Mouse (Mus musculus) myocyte (in vitro differentiated cells): ENCODE measurements around the gene Zfp566. TPM values are rescaled to one million over a fixed set of nuclear protein-coding genes. Genes with fewer than 3 reads are reported as not detected.

Experiments
- H3K27me3 ChIP-seq: one replicate; pipeline ENCODE4 v1.6.1; 2011; ENCODE audit not compliant: control insufficient read depth, insufficient read depth, insufficient read length
- H3K36me3 ChIP-seq: one replicate; pipeline ENCODE4 v1.6.1; 2011; ENCODE audit not compliant: control insufficient read depth, insufficient read depth
- H3K4me2 ChIP-seq: one replicate; pipeline ENCODE4 v1.6.1; 2011; ENCODE audit warnings: low read depth, control low read depth
- H3K4me3 ChIP-seq: one replicate; pipeline ENCODE4 v1.5.1; 2011; ENCODE audit warnings: mild to moderate bottlenecking, control low read depth, moderate library complexity
- H3K79me2 ChIP-seq: one replicate; pipeline ENCODE4 v1.6.1; 2011; ENCODE audit not compliant: control insufficient read depth, insufficient read depth
- H3ac ChIP-seq: one replicate; pipeline ENCODE4 v1.6.1; 2011; ENCODE audit not compliant: control insufficient read depth, insufficient read length
- CEBPB ChIP-seq: IDR thresholded peaks from 2 replicates; pipeline ENCODE4 v1.6.1; 2011; ENCODE audit warnings: mild to moderate bottlenecking, moderate library complexity; ENCODE audit not compliant: poor library complexity, insufficient read depth, severe bottlenecking
- E2F4 ChIP-seq: IDR thresholded peaks from one replicate; pipeline ENCODE4 v1.6.1; 2011; ENCODE audit warnings: mild to moderate bottlenecking, control low read depth, moderate library complexity; ENCODE audit not compliant: insufficient read depth
- MAX ChIP-seq: IDR thresholded peaks from one replicate; pipeline ENCODE4 v1.6.1; 2011; ENCODE audit warnings: low read depth, mild to moderate bottlenecking, control low read depth
- MYOD1 ChIP-seq, 3 experiments: IDR thresholded peaks; one replicate each; pipeline ENCODE4 v1.6.1; 2011; ENCODE audit warnings: control low read depth in 2 of 3, low read depth in 2 of 3, mild to moderate bottlenecking in 2 of 3, moderate library complexity in 1 of 3; ENCODE audit not compliant: insufficient read length in 2 of 3, control insufficient read depth in 1 of 3
- MYOG ChIP-seq, 3 experiments: IDR thresholded peaks; one replicate each; pipeline ENCODE4 v1.6.1; 2011; ENCODE audit warnings: control low read depth in 2 of 3, low read depth in 2 of 3, mild to moderate bottlenecking in 2 of 3; ENCODE audit not compliant: insufficient read length in 2 of 3, control insufficient read depth in 1 of 3, insufficient read depth in 1 of 3
- POLR2A ChIP-seq: IDR thresholded peaks from one replicate; pipeline ENCODE4 v1.6.1; 2011; ENCODE audit warnings: low read depth, mild to moderate bottlenecking, control low read depth, moderate library complexity; ENCODE audit not compliant: insufficient read length
- POLR2AphosphoS2 ChIP-seq: IDR thresholded peaks from one replicate; pipeline ENCODE4 v1.6.1; 2011; ENCODE audit warnings: low read depth, control low read depth; ENCODE audit not compliant: insufficient read length
- REST ChIP-seq: IDR thresholded peaks from one replicate; pipeline ENCODE4 v1.6.1; 2011; ENCODE audit warnings: mild to moderate bottlenecking, control low read depth, moderate library complexity; ENCODE audit not compliant: insufficient read depth, insufficient read length
- SRF ChIP-seq: IDR thresholded peaks from one replicate; pipeline ENCODE4 v1.6.1; 2011; ENCODE audit warnings: low read depth; ENCODE audit not compliant: control insufficient read depth, insufficient read length
- TCF12 ChIP-seq: IDR thresholded peaks from one replicate; pipeline ENCODE4 v1.6.1; 2011; ENCODE audit warnings: mild to moderate bottlenecking, control low read depth; ENCODE audit not compliant: poor library complexity, insufficient read depth, severe bottlenecking
- TCF3 ChIP-seq: IDR thresholded peaks from one replicate; pipeline ENCODE4 v1.6.1; 2011; ENCODE audit warnings: low read depth, control low read depth; ENCODE audit not compliant: insufficient read length
- USF1 ChIP-seq: IDR thresholded peaks from one replicate; pipeline ENCODE4 v1.6.1; 2011; ENCODE audit warnings: low read depth, mild to moderate bottlenecking, control low read depth, moderate library complexity
- polyA plus RNA-seq: library from polyadenylated mRNA; unstranded; fragments of >200 nt; fragmentation: generic; extraction: Trizol; gene quantifications from one replicate; pipeline ENCODE4 v1.2.1, GENCODE M21; 2012; ENCODE audit warnings: missing spikeins

Gene Zfp566
- polyA plus RNA-seq, 1 experiment: 4.3 TPM

DNA sequence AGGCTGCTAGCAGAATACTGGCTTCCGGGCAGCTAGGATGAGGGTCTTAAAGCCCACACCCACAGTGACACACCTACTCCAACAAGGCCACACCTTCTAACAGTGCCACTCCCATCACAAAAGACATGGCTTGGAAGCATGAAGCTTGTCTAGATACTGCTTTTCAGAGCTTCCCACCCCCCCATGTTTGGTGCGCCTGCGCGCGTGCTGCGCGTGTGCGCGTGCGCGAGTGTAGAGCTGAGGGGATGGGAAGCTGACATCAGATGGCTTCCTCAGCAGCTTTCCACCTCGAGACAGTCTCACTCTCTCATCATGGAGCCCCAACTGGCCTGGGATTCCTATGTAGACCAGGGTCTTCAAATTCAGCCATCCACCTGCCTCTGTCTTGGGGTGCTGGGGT, 56.0 kb downstream of the Zfp566 start:
- Histone ChIP-seq H3K79me2 (no peaks in the 10 kb centered on the region), H3K36me3 (no peaks in the 10 kb centered on the region), H3K27me3 (no peaks in the 10 kb centered on the region), H3K4me2 (no peak overlapping the region), H3K4me3 (no peak overlapping the region), H3ac (no peak overlapping the region)
- TF ChIP-seq MYOG (IDR thresholded peaks at IDR 0.05; ENCODE audit: control insufficient read depth in 1 of 3, insufficient read depth in 1 of 3, insufficient read length in 2 of 3, low read depth in 2 of 3) (no peak), CEBPB (no peak), USF1 (no peak), TCF12 (no peak), POLR2AphosphoS2 (no peak), E2F4 (no peak), REST (no peak), TCF3 (no peak), MYOD1 (IDR thresholded peaks at IDR 0.05; ENCODE audit: control insufficient read depth in 1 of 3, insufficient read length in 2 of 3, low read depth in 2 of 3) (no peak), SRF (no peak), POLR2A (no peak), MAX (no peak)

DNA sequence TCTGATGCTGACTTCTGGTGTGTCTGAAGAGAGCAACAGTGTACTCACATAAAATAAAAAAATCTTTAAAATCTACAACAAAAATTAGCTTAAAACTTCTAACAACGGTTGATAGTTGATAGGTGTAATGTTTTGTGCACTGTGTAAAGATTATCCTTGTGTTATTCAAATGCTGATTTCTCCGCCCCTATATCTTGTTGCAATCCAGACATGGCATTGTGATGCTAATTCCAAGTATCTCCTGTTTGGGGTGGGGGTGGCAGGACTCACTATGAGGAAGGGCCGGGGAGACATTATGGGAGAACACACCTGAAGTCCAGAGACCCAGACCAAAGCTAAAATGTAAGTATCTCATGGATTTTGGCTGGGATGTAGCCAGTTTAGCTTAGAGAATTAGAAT, 58.9 kb downstream of the Zfp566 start:
- no peaks in the 10 kb centered on the region for H3K27me3 ChIP-seq
- TF ChIP-seq CEBPB (no peak), POLR2AphosphoS2 (no peak), USF1 (no peak), REST (no peak), MYOD1 (IDR thresholded peaks at IDR 0.05; ENCODE audit: control insufficient read depth in 1 of 3, insufficient read length in 2 of 3, low read depth in 2 of 3) (no peak), SRF (no peak), TCF12 (no peak), E2F4 (no peak), POLR2A (no peak), MYOG (IDR thresholded peaks at IDR 0.05; ENCODE audit: control insufficient read depth in 1 of 3, insufficient read depth in 1 of 3, insufficient read length in 2 of 3, low read depth in 2 of 3) (no peak), TCF3 (no peak), MAX (no peak)
- H3K79me2 ChIP-seq: no peaks in the 10 kb centered on the region
- no peak overlapping the region for H3K4me2 ChIP-seq
- no peak overlapping the region for H3ac ChIP-seq
- H3K4me3 ChIP-seq: no peak overlapping the region
- peaks cover 12% of the 10 kb centered on the region for H3K36me3 ChIP-seq

DNA sequence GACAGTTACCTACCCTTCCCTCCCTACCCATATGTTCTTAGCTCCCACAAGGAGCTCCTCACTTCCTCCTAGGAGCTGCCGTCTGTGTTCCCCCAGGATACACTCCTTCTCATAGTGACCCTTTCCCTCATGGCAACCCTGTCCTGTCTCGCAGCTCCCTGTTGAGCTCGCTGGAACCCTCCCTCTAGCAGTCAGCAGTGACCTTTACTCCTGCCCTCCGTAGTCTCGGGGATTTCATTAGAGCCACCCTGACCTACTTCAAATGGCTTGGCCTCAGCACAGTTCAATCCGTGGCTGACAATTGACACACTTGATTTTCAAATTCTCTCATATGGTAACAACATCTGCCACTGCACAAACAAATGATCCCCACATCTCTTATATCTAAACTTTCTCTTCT, 59.6 kb downstream of the Zfp566 start:
- TF ChIP-seq REST (no peak), TCF3 (no peak), CEBPB (no peak), TCF12 (no peak), MYOD1 (IDR thresholded peaks at IDR 0.05; ENCODE audit: control insufficient read depth in 1 of 3, insufficient read length in 2 of 3, low read depth in 2 of 3) (no peak), E2F4 (no peak), SRF (no peak), POLR2AphosphoS2 (no peak), MAX (no peak)
- Histone ChIP-seq H3K4me3 (no peak overlapping the region), H3K4me2 (no peak overlapping the region), H3K27me3 (no peaks in the 10 kb centered on the region), H3ac (no peak overlapping the region), H3K79me2 (no peaks in the 10 kb centered on the region), H3K36me3 (peaks cover 18% of the 10 kb centered on the region)

DNA sequence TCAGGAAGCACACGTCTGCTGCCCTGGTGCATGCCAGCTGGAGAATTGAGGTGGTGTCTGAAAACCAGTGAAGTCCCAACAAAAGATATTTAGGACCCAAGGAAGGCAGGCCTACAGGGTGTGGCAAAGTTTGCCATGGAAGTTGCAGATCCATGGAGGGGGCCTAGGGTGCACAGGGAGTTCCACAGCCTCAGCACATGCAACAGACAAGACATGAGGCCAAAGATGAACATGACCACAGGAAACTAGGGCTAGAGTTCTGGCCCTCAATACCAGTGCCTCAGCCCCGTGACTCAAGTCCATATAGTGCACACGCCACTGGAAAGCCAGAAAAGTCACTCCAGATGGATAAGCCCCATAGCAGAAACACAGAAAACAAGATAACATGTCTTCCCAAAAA, 61.8 kb downstream of the Zfp566 start:
- Histone ChIP-seq H3K27me3 (no peaks in the 10 kb centered on the region), H3K36me3 (peaks cover 36% of the 10 kb centered on the region), H3ac (no peak overlapping the region), H3K4me3 (no peak overlapping the region), H3K4me2 (no peak overlapping the region), H3K79me2 (no peaks in the 10 kb centered on the region)
- TF ChIP-seq POLR2A (peak; percentile 48), POLR2AphosphoS2 (peak; percentile 92), SRF (no peak), USF1 (no peak)

Other genes with a start within 250 kb of the Zfp566 start
- gene Zfp940, start 236.9 kb downstream of the Zfp566 start, polyA plus RNA-seq: 0.96 TPM
- gene Zfp420, start 230.5 kb downstream of the Zfp566 start, polyA plus RNA-seq: 1.7 TPM
- gene Zfp27, start 184.0 kb downstream of the Zfp566 start, polyA plus RNA-seq: 3.9 TPM
- 2.4 TPM for gene Zfp383, start 182.3 kb downstream of the Zfp566 start, polyA plus RNA-seq
- gene Zfp74, start 136.4 kb downstream of the Zfp566 start, polyA plus RNA-seq: 1.5 TPM
- 27.4 TPM for gene Zfp568, start 106.6 kb downstream of the Zfp566 start, polyA plus RNA-seq
- 0.97 TPM for gene Zfp14, start 39.1 kb downstream of the Zfp566 start, polyA plus RNA-seq
- gene Zfp82, start 17.6 kb downstream of the Zfp566 start, polyA plus RNA-seq: 2.8 TPM
- gene Gm26920, start 117 bp downstream of the Zfp566 start, polyA plus RNA-seq: 0.32 TPM
- 11.3 TPM for gene Zfp260, start 4.2 kb upstream of the Zfp566 start, polyA plus RNA-seq
- 1.1 TPM for gene Zfp382, start 31.4 kb upstream of the Zfp566 start, polyA plus RNA-seq
- gene Zfp146, start 79.2 kb upstream of the Zfp566 start, polyA plus RNA-seq: 13.2 TPM
- 112 TPM for gene Cox7a1, start 93.6 kb upstream of the Zfp566 start, polyA plus RNA-seq
- 622 TPM for gene Capns1, start 108.3 kb upstream of the Zfp566 start, polyA plus RNA-seq
- gene Polr2i, start 141.4 kb upstream of the Zfp566 start, polyA plus RNA-seq: 174 TPM
- gene Tbcb, start 141.7 kb upstream of the Zfp566 start, polyA plus RNA-seq: 147 TPM
- not detected for gene Ovol3, start 145.2 kb upstream of the Zfp566 start, polyA plus RNA-seq
- 0.02 TPM for gene Thap8, start 189.6 kb upstream of the Zfp566 start, polyA plus RNA-seq
- gene Wdr62, start 189.9 kb upstream of the Zfp566 start, polyA plus RNA-seq: 5.0 TPM
- 19.4 TPM for gene Clip3, start 201.2 kb upstream of the Zfp566 start, polyA plus RNA-seq
- 33.9 TPM for gene Alkbh6, start 218.2 kb upstream of the Zfp566 start, polyA plus RNA-seq
- 1.2 TPM for gene Syne4, start 224.3 kb upstream of the Zfp566 start, polyA plus RNA-seq
- 4.0 TPM for gene E130208F15Rik, start 231.2 kb upstream of the Zfp566 start, polyA plus RNA-seq
- 13.6 TPM for gene Sdhaf1, start 233.4 kb upstream of the Zfp566 start, polyA plus RNA-seq